Mouse (Mus musculus) spleen, adult 12 weeks (tissue): ENCODE results near the gene Zfp426.

ENCODE experiments used
- DNase-seq: peaks from one replicate; pipeline ENCODE4 v3.0.0; 2022; ENCODE audit warnings: low spot score

The Zfp426 gene

DNA sequence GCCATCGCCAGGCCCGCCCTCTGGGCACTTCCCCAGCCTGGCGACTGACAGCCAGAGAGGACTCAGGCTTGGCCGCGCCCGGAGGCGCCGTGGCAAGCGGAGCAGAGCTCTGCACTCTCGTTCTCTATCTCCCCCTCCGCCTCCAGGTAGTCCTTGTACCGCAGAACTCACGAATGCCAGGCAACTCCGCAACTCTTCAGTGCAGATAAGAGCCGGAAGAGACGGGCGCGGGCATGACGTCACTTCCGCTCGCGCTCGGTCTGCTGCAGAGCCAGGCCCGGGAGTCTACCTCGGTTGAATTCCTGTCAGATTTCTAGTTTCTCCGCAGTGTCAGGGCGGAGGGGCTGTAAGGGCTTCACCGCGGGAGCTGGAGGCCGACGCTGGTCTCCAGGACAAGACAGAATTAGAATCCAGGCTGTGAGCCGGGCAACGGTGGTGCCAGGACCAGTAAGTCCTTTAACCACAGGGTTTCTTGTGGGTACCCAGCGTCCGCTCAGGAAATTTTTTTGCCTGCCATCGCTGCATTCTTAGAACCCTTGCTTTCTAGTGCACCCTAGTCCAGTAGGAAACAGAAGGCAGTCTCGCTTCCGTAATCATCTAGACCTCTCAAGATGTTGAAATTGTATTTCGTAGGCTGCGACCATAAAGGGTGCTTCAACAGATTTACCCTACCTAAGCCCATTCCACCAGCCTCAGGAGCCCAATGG lies at the start of gene Zfp426:
Gene Zfp426, minus strand, starts transcription at position 220 of the 707 bp plus-strand sequence.
- DNase-seq, result peak; percentile 83

- no peak for DNase-seq
These were observed 44.1 kb upstream of the Zfp426 start for GRCm38 (mm10) chr9:20536598-20536997.

DNA sequence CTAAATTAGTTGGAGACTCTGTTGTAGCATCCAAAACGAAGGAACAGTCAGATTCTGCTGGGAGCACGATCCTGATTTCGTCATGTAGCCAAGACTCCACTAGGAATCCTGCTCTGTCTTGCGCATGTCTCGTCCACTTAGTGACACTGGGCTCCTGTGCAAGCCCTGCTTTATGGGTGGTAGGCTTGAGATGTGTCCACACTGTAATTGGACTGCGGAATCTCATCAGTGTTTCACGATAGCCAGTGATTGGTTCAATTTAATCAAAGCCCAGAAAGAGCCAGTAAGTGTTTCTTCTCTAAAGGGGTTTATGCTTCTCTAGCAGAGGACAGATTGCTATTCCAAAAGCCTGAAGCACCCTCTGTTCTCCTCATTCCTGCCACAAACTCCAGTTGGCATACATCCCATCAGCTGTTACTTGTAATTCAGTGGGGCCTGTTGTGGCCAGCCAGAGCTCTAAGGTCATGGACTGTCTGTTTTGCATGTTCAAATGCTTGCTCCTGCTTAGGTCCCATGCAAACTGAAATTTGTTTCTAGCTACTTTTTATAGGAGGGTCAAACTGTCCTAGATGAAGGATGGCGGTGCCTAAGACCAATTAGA lies 41.9 kb upstream of the Zfp426 start:
- no peak for DNase-seq

DNA sequence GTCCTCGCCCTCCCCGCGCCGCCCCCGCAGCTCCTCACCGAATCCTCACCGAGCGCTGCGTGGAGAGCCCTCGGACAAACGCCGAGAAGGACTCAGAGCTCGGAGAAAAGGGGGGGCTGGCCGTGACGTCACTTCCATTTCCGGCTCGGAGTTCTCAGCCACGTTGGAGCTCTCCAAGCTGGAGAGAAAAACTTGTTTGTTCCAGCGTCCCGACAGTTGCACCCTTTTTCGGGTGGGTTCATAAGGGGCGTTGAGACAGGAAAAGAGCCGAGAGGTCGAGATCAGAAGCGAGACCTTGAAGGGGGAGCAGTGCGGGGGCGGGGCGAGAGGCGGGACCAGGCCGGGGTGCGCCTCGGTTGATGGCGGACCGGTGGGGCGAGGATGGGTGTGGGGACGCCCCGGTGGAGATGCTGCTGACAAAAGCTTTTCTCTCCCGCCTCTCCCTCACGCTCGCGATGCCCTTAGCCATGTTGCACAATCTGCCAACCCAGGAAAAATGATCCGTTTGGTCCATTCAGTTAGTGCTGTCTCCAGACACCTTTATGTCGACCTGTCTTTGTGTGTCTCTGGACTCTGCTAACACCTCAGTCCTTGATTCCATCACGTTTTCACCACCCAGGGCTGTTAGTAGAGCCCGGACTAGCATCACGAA lies 28.9 kb upstream of the Zfp426 start, which contains the start of gene Zfp266:
Gene Zfp266, minus strand, starts transcription at position 112 of the 652 bp plus-strand sequence.
- peak; percentile 84 for DNase-seq

DNA sequence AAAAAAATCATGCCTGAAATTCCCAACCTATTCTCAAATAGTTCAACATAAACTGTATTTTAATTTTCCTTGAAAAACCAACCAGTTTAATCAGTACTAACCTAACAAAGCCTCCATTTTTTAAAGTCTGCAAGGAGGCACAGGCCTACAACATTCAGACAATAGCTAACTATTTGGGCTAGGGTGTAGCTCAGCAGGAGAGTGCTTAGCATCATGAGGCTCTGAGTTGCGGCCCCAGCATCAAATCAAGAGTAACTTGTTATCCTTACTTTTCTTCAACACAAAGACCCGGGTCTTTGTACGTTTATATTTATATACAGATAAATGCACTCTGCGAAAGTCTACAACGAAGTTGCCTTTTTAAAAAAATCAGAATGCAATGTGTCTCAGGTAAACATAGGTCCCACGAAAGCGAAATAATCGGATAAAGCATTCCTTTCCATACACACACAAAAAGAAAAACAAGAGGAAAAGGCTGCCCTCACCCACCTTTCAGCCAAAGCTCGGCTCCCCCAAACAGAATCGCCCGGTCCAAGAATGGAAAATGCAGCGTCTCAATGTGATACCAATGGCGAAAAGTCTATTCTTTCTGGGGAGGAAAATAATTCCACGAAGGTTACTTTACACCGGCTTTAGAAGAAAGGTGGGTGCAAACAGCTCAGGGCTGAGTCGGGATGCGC lies 28.1 kb upstream of the Zfp426 start:
- no peak for DNase-seq

DNA sequence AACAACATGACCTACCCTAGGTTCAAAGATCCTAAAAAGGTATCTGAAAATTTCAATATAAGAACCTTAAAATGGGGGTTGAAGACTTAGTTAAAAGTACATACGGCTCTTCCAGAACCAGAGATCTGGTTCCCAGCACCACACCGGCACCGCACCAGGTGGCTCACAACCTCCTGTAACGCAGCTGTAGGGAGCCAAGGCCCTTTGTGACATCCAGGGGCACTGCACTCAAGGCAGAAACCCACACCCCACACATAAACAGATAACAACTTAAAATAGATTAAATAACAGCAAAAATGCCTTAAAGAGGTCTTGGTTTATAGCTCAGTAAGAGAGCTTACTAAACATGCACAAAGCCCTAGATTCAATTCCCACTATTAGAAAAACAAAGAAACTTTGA lies 27.4 kb upstream of the Zfp426 start:
- no peak for DNase-seq

- DNase-seq, result no peak
These were observed 26.2 kb upstream of the Zfp426 start for GRCm38 (mm10) chr9:20518708-20519107.

- DNase-seq, result no peak
These were observed 25.2 kb upstream of the Zfp426 start for GRCm38 (mm10) chr9:20517727-20518126.

- DNase-seq, result no peak
These were observed 21.5 kb upstream of the Zfp426 start for GRCm38 (mm10) chr9:20514016-20514415.

DNA sequence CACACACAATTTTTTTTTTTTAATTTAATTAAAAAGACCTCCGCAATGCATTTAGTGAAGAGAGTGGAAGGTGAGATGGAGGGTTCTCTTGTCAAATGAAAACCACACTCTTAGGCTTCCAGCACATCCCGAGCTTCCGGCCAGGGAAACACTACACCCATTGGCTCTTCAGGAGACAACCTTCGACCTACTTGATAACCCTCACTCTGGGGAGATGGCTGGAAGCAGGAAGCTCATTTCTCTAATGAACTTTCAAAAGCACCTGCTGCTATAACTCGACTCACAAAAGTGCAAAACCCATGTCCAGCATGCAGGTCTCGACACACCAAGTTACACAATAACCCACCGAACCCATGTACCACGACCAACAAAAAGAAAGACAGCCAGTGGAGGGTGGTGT lies 20.2 kb upstream of the Zfp426 start:
- DNase-seq, result no peak

- DNase-seq, result no peak
These were observed 19.1 kb upstream of the Zfp426 start for GRCm38 (mm10) chr9:20511645-20512044.

DNA sequence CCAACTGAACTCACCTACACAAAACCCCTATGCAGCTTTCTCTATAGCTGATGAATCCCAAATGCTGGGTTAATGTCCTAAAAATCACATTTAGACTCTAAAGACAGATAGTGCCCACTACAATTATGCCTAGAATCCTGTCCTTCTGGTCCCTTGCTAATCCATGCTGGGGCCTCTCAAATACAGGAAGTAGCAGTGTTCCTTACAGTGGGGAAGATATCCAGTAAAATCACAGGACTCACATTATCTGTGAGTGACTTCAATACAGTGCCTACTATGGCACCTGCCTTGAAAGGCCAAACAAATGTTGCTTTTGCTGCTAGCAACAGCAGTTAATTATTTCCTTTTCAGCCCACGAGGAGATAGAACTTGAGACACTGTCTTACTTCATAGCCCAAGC lies 17.8 kb upstream of the Zfp426 start:
- no peak for DNase-seq

GRCm38 (mm10) chr9:20509676-20510075 lies 17.1 kb upstream of the Zfp426 start:
- DNase-seq, result no peak

- DNase-seq, result no peak
These were observed 12.3 kb upstream of the Zfp426 start for GRCm38 (mm10) chr9:20504801-20505200.

- peak; percentile 10 for DNase-seq
These were observed 735 bp upstream of the Zfp426 start for GRCm38 (mm10) chr9:20493281-20493680.

DNA sequence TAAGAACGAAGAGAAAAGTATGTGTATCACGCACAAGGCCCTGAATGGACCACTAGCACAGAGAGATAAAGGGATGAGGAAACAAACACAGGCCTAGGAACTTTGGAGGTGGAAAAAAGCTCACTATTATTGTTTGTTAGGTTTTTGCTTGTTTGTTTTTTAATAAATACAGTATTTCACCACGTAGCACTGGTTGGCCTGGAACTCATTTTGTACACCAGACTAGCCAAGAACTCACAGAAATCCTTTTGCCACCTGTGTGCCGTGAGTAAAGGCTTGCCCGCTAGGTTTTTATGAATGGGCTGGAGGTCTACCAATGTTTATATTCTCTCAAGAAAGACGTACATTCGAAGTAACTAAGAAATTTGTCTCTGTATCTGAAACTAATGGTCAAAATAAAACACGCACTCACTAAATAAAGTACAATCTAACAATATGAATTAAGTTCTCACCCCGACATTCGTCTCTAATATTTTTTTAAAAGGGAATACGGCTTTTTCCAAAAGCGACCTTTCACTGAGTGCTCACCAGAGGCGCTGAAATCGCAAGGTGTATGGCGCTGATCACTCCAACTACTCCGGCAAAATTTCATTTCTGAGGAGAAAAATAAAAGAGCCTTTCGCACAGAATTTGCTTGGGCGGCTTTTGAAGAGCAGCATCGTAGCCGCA lies 554 bp downstream of the Zfp426 start:
- DNase-seq, result no peak

DNA sequence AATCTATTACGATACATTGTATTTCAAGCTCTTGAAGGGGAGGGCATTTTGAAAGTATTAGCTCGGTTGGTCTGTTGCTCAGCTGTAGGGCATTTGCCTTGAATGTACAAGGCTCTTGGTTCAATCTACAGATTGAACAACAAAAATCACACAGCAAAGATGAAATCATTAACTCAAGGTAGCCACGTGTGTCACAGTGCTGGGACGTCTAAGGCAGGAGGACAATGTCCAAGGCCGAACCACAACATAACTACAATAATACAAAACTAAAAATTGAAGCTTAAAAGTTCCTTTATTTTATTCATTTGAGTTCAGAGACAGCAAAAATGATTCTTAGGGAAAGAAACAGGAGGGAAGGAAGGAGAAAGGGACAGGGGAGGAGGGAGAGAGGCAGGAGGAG lies 3.0 kb downstream of the Zfp426 start:
- DNase-seq, result no peak

DNA sequence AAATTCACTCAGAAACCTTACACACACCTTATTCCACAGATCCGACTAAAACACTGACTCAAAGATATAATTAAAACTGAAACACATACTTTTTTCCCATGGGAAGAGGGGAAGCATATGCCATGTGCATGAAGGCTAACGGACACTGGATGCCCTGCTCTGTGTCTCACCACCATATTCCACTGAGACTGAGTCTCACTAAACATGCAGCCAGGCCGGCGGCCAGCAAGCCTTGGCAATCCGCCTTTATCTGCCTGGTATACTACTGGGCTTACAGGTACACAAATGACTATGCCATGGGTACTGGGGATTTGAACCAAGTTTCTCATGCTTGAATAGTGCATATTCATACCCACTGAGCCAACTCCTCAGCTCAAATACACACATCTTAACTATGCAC lies 13.2 kb downstream of the Zfp426 start:
- no peak for DNase-seq

DNA sequence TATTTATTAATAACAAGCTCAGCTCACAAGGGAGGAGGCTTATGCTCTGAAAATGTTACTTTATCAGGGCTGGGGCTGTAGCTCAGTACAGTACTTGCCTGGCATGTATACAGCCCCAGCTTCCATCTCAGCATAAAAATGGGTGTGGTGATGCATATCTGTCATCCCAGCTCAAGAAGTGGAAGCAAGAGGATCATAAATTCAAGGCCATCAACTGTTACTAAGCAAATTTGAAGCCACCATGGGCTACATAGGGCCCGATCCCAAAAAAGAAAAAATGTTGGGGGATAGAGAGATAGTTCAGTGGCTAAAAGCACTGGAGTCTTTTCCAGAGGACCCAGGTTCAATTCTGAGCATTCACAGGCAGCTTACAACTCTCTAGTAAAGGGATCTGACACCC lies 15.9 kb downstream of the Zfp426 start:
- no peak for DNase-seq

DNA sequence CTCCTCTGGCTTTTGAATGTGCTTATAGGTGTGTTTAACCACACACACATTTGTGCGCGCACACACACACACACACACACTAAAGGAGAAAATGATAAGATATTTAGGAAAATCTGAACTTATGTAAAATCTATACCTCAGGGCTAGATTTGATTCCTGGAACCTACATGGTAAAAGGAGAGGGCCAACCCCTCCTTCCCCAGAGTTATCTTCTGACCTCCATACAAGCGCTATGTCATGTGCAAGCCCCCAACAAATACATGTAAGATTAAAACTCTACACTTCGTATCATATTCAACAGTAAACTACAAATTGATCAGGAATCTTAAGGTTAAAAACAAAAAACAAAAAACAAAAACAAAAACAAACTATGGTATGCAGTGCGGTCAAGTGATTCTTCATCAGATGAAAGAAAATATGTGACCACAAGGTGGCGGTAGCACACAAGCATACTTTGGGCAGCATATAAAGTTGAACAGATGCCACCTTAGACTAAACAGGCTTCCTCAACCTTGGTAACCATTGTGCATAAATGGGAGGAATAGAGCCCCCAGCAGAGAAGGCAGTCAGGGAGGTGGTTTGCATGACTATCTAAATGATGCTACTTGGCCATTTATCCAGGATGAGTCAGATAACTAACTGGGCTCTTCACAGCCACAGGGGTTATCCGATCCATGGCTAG lies 25.6 kb downstream of the Zfp426 start:
- DNase-seq, result peak; percentile 36
